Mouse (Mus musculus): ENCODE measurements around the gene Nhlrc4.

Nhlrc4 gene

GRCm38 (mm10) chr17:25919786-25920642 is 24.7 kb downstream of the Nhlrc4 start:
- peak; percentile 100 for DNase-seq

GRCm38 (mm10) chr17:25919144-25919785 is 25.5 kb downstream of the Nhlrc4 start, which contains the start of gene Rab40c:
Rab40c (minus strand) TSS chr17:25919727.
- peak; percentile 64 for DNase-seq

GRCm38 (mm10) chr17:25918037-25918750 is 26.6 kb downstream of the Nhlrc4 start:
- DNase-seq: no peak

DNA sequence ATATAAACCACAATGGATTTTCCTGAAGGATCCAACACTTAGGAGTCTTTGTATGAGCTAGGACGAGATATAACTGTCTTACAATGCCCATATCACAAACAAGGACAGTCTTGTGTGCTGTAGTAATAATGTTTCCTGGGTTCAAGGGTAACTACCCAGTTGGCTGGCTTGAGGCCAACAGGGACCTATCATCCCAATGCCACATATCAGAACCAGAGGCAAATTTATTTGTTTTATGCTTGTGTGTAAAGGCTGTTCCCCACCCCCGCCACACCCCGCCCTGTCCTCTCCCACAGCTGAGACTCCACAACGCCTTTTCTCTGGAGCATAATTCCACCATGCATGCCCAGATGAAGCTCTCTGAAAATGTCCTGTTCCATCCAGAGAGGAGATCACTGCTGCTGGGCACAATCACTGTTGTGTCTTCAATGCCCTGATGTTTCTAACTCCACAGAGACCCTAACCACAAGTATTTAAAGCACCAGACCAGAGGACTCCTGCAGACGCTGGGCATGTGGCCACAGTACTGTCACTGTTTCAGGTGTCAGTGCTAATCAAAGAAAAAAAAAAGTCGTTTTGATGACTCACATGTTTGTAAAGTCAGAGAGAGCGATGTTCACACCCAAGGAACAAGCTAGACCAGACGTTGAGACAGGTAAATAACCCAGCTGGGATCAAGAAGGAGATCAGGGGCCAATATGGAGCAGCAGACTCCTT is 27.7 kb downstream of the Nhlrc4 start:
- DNase-seq: no peak

GRCm38 (mm10) chr17:25914295-25914694 is 30.5 kb downstream of the Nhlrc4 start:
- DNase-seq: no peak

GRCm38 (mm10) chr17:25913877-25914275 is 30.9 kb downstream of the Nhlrc4 start:
- DNase-seq: no peak

DNA sequence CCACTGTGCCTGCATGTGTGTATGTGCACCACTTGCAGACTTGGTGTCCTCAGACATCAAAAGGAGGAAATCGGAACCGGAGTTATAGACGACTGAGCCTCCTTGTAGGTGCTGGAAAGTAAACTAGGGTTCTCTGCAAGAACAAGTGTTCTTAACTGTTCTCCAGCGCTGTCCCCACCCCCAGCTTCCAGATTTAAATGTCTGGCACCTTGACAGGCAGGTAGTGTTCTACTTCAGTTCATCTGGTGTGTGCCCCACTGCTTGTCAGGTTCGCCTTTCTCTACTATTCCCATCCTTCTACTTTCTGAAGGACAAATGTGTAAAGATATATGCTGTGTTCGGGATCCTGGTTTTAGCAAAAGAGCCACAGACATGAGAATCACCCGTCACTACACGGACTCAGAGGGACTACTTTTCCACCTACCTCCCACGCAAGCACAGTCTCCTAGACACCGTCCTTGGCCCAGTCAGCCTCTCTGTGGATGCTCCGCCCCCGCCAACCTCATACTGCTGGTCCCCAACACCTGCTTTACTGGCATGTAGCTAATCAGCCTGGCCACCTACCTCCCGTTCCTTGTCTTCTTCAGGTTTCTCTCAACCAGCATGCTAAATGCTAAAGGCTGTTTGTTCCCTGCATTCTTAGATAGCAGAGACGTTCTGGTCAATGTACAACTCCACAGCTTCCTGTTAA is 31.4 kb downstream of the Nhlrc4 start:
- no peak for DNase-seq

DNA sequence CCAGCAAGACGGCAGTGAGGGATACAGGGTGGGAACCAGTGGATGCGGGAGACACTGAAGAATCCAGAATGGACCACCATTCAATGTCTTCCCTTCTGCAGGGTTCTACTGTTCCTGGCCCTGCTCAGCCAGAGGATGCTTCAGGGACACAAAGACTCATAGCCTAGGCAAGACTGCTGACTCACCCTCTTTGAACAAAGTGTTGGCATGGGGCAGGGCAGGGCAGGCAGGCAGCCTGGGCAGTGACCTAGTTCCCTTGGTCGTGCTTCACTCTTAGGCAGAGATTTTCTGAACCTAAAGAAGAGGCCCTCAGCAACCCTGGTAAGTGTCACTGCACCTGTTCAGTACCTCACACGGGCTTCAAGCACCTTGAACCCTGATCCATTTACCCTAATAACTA is 32.9 kb downstream of the Nhlrc4 start:
- DNase-seq: no peak

GRCm38 (mm10) chr17:25907640-25908039 is 37.1 kb downstream of the Nhlrc4 start:
- no peak for DNase-seq

GRCm38 (mm10) chr17:25903061-25903460 is 41.7 kb downstream of the Nhlrc4 start:
- no peak for DNase-seq

- no peak for DNase-seq
Observed at GRCm38 (mm10) chr17:25900193-25900592, 44.6 kb downstream of the Nhlrc4 start.

- DNase-seq: no peak
Observed at GRCm38 (mm10) chr17:25895891-25896290, 48.9 kb downstream of the Nhlrc4 start.

DNA sequence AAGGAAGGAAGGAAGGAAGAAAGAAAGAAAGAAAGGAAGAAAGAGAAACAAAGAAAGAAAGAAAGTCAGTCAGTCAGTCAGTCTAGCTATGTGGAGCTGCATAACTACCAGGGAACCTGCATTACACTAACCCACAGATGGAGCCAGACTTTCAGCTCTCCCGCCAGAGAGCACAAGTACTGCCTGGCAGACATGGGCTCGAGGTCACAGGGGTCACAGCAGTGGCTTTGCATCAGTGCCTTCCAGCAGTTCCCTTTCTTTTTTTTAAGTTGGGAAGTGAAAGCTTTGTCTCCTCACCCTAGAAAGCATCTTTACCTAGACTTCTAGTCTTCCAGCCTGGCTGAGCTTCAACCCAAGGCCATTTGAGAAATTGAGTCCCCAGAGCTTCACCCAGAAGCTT is 49.3 kb downstream of the Nhlrc4 start:
- DNase-seq: no peak

DNA sequence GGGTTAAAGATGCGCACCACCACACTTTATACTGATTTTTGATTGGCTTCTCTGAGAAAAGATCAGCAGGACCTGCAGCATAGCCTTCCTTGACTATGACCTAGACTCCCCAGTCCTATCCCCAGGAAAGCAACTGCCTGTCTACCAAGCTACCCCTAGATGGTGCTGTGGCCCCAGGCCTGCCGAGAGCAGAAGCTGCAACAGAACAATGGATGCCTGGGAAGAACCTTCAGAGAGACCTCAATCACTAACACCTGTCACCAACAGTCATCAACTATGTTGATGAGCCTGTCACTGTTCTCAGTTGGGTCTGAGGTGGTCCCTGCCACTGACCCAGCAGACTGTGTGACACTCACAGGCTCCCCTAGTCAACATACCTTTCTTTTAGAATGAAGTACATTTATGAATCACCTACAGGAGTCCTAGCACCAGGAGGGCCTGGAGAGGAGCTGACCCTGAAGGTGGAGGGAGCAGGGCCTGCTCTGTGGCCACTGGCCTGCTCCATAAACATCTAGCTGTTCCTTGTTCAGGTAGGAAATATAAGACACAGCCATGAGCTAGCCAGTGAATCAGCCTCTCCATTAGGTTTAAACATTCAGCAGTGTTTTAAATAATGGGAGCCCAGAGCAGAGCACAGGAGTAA is 50.7 kb downstream of the Nhlrc4 start:
- DNase-seq: peak; percentile 76

Measured in liver (tissue).